Mouse (Mus musculus) liver, postnatal 0 days (tissue): Measurements from ENCODE around the gene Agtpbp1.

Experiments
- CTCF ChIP-seq: sonication (generic); IDR thresholded peaks from 2 replicates; pipeline ENCODE4 v1.5.1; 2016; ENCODE audit warnings: antibody characterized with exemption, low read depth
- EP300 ChIP-seq: IDR thresholded peaks from 2 replicates; pipeline ENCODE4 v1.6.1; 2016; ENCODE audit warnings: antibody characterized with exemption, low read depth, mild to moderate bottlenecking

DNA sequence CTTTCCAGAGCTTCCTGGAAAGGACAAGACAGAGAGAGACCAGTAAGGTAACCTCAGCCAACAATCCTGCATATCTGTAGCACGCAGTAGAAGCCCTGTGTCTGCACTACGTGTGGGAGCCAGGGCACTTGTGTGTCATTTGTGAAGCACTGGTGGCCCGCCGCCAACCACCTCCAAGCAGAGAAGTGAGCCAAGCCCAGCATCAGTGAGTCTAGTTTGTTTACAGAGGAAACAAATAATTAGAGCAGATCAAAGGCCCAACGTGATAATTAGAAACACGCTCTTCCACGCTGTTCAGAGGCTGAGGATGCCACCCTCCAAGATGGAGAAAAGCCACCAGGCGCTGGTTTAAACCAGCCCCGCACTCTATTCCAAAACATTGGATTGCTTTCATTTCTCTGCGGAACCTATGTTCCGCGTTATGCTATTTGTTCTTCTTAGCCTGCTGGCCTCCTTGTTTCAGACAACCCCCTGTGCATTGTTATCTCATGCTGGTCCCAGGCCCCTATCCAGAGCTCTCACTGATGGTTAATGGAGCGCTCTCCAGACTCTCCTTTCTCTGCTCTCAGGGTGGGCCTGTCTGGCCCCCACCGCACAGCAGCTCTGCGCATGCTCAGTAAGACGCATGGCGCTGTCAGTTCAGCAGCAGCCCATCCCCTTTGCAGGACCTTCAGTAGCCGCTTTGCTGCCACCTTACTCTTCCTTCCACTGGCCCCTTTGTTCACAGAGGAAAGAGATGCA, 153.7 kb downstream of the Agtpbp1 start:
- TF ChIP-seq EP300 (no peak), CTCF (no peak)
